Mouse (Mus musculus): ENCODE results near the gene Sufu. TPM values are rescaled to one million over a fixed set of nuclear protein-coding genes. Genes with fewer than 3 reads are reported as not detected.

Gene Sufu
- total RNA-seq, 2 experiments from 2014 or later = 17.0 to 19.1 TPM

DNA sequence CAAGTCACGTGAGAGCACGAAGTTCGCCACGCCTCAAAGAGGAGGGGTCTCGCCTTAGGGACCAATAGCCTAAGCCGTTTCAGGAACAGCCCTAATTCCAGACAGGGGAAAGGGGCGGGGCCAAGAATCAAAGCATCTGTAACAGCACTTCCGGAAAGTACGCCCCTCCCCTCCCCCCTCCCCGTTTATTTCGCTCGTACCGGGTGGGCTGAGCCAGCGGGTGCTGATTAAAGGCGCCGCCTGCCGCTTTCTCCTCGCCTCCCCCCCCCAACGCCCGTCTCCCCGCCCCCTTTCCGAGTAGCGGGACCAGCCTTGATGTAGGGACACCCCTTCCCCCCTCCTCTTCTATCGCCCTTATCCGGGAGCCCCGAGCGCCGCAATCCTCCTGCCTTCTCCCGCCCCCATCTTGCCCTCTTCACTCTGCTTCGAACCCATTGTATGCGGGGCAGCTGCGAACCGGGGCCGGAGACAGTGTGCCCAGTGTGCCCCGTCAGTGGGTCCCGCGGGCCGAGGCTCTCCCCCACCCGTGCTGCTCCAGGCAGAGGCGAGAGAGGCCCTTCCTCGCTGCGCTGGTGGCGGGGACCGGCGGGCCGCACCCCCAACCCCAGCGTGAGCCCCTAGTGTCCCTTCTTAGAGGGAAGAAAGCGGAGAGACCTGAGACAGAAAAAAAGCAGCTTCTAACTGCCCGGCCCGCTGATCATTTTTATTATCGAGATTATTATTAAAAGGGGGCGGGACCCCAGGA is 103.3 kb downstream of the Sufu start:
- peak; percentile 97 for DNase-seq

DNA sequence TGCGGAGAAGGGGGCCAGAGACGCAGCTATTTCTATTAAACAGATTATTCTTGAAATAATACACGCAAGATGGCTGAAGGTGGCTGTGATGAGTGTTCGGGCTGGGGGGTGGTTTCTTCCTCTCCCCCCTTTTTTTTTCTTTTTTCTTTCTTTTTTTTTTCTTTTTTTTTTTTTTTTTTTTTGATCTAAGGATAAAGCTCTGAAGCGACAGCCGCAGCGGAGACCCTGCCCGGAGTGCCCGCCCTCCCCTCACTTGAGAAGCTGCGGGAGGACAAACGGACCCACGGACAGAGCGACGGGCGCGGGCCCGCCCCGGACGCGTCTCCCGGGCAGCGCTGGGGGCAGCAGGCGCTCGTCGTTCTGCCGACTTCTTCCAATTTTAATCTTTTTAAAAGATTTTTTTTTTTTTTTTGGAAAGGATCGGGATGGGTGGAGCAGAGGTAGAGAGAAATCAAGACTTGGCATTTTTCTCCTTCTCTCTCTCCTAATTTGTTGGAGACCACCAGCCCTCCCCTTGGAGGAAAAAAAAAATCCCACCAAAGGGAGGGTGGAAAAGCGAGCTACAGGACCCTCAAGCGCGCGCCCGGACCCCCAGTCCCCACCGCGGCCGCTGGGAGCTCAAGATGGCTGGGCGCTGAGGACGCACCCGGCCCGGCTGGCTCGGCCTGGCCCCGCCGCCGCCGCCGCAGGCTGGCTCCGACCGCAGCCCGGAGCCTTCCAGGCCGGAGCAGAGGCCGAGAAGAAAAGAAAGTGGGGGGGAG is 104.1 kb downstream of the Sufu start:
- peak; percentile 70 for DNase-seq

DNA sequence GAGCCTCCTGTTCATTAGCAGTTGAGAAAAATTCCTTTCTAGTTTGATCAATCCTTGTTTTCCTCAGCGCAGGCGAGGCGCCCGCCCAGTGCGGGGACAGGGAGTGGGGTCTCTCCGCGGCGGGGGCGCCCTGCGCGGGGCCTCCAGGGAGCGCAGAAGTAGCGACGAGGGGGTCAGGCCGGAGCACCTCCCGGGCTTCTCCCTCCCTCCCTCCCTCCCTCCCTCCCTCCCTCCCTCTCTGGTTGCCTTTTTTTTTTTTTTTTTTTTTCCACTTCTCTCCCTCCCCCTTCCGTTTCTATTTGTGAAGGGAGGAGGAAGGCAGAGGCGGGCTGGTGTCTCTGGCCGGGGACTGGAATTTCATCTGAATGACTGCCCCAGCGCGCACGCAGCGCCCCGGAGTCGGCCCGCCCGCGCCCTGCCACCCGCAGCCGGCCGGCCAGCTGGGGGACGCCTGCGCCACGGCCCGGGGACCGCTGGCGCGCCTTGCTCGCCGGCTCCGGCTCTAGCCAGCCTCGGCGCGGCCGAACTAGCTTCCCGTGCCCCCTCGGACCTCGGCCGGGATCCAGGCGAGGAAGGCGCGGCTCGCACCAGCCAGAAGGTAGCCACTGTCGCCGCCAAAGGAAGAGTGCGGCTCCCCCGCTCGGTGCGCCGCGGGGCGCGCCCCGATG is 104.8 kb downstream of the Sufu start, which contains the start of gene Trim8:
TSS of gene Trim8 (plus strand) at position 302 of the 668 bp plus-strand sequence.
- peak; percentile 87 for DNase-seq

DNA sequence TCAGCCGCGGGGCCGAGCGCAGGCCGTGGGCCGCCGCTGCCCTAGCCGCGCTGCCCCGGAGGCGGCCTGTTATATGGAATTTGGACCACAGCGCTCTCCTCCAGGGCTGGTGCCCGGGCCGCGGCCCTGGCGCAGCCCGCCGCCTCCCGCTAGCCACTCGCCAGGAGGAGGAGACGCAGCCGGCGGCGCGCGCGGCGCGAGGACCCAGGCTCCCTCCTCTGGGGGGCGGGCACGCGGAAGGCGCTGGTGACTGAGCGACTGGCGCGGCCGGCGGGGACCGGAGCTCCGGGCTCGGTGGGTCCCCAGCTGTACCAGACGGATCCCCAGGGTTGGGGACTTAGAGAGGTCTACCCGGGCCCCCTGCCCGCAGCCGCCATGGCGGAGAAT is 105.4 kb downstream of the Sufu start:
- DNase-seq = peak; percentile 86

DNA sequence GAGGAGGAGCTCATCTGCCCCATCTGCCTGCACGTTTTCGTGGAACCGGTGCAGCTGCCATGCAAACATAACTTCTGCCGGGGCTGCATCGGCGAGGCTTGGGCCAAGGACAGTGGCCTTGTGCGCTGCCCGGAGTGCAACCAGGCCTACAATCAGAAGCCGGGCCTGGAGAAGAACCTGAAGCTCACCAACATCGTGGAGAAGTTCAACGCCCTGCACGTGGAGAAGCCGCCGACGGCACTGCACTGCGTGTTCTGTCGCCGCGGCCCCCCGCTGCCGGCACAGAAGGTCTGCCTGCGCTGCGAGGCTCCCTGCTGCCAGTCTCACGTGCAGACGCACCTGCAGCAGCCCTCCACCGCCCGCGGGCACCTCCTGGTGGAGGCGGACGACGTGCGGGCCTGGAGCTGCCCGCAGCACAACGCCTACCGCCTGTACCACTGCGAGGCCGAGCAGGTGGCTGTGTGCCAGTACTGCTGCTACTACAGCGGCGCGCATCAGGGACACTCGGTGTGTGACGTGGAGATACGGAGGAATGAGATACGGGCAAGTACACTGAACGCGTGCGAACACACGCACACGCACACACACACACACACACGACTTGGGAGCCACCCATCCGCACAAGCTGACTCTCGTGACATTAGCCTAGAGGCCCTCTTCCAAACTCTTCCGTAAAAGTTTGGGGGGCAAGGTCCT is 105.9 kb downstream of the Sufu start:
- DNase-seq = peak; percentile 86

DNA sequence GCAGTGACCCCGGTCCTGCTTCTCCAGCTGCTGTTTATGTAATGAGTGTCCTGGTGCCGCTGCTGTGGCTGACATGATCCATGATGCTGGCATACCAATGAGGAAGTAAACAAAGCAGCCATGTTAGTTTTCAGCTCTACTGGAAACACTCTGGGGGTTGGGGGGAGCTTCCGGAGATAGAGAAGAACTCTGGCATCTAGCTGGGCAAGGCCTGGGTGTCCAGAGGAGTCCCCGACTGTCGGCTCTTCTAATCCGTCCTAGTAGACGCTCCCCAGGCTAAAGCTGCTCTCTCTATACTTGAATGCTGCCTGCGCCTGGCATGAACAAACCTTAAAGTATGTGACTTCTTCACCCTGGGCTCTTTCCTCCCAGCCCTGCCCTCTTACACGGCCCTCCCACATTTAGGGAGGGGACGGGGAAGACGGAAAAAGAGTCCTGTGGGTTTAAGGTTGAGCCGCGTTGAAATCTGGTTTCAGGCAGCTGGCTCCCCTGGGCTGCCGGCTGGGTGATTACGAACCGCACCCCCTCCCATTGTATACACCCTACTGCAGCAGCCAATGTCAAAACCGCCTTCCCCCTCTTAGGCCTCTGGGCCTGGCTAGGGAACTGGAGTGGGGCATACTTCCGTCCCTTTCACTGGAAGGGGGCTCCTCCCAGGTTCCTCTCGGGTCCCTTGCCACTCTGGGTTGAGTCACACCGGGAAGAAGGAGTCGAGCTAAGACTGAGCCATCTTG is 106.8 kb downstream of the Sufu start:
- peak; percentile 82 for DNase-seq

DNA sequence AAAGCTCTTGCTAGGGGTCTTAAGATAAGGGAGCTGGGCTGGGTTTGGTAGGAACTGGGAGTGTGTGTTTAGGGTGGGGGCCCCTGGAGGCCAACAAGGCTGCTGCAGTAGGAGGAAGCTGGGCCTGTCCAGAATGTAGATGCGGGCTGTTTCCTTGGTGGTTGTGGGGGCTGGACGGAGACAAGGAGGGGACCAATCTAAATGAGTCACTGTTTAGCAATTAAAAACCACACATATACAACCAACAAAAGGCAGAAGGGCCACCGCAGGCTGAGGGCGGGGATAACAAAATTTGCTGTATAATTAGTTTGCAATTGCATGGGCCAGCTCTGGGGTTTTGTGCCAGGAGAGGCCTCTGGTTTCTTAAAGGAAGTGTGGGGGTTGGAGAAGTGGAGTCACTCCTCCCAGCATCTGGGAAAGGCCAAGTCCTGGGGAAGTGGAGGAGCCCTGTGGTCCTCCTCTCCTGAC is 107.4 kb downstream of the Sufu start:
- DNase-seq = peak; percentile 57

DNA sequence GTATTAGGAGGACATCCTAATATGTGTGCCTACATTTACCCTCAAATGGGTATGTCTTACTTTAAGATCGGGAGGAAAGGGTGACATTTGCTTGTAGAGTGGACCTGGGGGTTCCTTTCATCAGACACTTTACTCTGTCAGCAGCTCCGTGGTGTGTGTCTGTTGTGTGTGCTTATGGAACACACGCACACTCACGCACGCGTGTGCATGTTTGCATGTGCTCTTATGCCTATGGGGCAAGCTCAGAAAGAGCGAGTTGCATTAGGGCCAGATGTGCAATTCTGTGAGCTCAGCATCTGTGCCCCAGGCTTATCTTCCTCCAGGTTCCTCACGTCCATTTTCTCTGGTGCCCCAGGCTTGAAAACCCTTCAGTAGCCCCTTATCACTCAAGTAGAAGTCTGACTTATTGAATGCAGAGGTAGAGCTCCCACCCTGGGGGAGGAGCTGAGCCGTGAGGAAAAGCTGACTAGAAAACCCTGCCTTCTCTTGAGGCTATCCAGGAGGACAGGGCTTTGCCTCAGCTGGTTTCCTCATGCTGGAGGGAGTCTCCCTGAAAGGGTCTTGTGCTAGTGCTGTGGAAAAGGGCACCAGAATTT is 108.2 kb downstream of the Sufu start:
- no peak for DNase-seq

DNA sequence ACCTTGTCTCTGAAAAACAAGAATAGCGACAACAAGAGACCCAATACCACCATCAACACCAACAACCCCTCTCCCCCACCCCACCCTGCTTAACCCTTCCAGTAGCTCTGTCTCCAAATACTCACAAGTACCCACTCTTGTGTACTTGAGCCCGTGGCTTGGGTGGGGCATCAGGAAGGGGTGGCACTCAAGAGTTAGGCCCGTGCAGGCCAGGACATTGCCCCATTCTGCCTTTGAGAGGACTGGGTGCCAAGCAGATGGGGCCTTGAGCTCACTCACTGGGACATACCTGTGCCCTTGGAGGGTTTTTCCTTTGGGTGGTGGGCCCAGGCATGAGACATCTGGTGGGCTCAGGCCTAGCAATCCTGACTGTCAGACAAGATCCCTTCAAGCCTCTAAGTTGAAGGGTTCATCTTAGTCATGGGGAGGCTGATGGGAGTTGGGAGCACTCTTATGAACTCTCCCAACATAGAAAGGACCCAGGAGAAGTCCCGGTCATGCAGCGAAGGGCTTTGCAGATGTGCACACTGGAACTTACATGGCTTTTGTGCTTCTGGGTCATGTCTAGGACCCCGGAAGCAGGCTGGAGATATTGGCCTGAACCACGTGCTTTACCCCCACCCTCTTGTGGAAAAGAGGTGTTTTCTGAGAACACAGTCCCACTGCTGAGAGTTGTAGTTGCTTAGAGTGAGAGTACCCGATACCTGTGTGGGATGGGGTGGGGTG is 109.1 kb downstream of the Sufu start:
- no peak for DNase-seq

DNA sequence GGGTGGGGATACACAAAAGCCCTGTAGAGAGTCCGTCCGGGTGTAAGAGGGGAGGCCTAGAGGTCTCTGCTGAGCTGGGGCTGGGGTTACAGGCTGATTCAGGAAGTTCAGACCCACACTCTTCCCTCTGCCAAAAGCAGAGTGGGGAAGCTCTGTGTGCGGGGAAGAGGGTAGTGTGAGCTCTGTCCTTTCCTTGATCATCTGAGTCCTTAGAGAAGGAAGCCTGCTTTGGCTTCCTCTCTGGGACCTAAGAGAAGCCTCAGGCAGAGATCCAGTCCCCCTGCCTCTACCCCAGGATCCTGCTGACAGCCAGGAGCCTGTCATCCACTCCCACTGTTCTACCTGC is 109.6 kb downstream of the Sufu start:
- DNase-seq = no peak

DNA sequence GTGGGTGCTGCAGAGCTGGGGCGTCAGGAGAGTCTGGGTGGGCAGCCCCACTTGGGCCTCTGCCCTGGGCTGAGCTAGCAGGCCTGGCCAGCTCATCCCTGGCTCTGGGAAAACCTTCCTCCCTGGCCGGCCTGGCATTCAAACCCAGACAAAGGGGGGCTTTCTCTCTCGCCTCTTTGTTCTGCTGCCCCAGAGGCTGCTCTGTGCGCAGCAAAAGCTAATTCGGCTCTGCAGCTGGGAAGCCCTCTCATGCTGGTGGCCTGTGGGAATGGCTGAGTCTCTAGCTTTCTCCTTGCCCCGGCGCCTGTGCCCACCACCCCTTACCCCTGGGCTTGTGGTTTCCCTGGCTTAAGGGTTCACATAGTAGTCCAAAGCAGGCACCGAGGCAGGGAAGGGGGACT is 110.5 kb downstream of the Sufu start:
- DNase-seq = no peak

DNA sequence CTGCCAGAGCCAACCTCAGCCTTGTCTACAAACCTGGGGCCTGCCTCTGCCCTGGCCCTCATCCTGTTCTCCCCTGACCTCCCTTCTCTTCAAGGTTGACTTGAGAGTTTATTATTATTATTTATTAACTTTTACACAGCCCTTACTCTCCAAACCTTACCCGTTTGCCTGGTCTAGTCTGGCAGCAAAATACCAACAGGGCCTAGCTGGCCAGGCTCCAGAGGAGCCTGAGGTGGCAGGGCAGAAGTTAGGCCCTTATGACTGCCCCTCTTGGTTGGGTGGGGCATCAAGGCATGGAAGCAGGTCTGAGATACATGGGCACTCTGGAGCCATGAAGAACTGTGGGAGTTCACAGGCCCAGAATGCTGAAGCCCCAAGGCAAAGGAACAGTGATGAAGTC is 111.1 kb downstream of the Sufu start:
- DNase-seq = no peak

DNA sequence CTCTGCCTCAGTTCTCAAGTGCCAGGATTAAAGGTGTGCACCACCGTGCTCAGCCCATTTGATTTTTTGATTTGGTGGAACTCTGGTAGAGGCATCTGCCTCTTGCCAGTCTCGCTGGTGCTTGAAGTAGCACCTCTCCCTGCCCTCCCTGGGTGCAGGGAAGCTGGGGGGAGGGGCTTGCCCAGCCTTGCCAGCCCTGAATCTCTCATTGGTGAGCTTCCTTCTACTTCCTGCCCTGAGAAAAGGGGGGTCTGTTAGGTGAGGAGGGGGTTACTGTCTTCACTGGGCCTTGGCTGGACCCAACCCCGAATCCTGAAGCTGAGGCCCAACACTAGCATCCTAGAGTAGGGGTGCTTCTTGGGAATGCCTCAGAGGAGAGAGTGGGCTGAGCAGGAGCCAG is 112.0 kb downstream of the Sufu start:
- no peak for DNase-seq

DNA sequence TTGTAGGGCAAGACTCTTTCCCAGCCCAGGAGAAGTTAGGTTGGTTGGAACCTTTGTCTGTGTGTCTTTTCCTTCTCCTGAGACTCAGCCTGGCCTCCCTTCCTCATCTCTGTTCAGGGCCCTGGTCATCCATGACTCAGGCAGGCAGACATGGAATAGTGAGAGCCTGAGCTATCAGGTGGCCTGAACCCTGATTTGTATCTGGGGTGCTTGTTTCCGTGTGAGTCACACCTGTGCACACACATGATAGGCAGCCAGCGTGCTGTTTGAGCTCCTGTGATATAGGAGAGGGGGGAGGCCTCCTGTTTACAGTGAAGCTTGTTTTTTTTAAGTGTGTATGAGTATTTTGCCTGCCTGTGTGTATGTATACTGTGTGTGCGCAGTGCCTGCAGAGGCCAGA is 112.5 kb downstream of the Sufu start:
- no peak for DNase-seq

DNA sequence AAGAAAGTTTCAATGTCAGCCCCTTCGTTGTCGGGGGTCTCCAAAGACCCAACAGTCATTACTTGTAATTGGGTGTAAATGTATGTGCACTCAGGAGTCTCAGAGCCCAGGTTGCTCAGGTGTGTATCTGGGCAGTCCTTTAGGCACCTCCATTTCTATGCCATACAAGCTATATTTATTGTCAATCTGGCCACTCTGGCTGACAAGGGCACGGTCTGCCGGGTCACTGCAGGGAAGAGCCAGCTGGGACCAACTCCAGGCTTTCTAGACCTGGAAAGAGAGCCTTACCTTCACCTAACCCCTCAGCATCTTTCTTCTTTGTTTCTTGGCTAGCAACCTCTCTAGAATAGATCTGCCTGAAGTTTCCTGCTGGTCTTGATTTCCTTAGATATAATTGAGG is 113.0 kb downstream of the Sufu start:
- no peak for DNase-seq

DNA sequence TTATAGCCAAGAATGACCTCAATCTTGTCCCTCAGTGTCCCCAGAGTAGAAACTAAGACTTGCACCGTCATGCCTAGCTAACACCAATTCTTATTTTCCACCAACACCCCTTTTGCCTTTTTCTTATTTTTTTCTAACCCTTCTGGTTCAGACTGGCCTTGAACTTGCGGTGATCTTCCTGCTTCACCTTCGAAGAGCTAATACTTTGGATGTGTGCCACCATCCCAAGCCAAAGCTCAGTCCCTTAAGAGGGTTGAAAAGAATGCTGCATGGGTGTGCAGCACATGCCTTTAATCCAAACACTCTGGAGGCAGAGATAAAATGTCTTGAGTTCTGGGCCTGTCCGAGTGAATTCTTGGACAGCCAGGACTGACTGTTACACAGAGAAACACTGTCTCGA is 113.7 kb downstream of the Sufu start:
- no peak for DNase-seq

DNA sequence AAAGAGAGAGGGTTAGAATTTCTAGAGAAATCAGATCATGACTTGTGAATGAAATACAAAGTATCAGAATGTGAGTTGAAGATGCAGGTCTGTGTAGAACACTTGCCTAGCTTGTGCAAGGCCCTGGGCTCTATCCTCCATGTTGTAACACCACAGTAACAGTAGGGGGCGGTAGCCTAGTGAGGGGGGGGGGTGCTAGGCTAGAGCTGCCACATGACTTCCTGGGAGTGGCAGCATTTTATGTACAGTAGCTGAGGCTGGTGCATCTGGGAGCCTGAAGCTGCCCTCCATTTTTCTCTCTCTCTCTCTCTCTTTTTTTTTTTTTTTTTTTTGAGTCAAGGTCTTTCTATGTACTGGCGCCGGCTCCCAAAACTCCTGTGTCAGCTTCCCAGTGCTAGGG is 114.1 kb downstream of the Sufu start:
- DNase-seq = no peak

DNA sequence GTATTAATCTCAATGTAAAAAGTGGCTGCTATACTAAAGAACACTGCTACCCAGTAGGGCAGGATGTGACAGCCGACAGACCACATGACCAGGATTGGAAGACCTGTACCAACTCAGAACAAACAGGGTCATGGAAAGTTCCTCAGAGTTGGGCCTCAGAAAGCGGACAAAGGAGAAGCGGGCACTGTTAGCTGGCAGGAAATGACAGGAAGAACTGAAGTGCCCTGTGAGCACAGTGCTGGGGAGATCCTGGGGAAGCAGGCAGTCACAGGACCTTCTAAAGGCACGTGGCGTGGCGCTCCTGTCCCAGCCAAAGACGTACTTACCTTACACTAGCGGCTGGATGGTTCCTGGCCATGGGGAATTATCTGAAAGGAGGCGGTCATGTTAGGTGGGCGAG is 114.6 kb downstream of the Sufu start:
- DNase-seq = no peak

DNA sequence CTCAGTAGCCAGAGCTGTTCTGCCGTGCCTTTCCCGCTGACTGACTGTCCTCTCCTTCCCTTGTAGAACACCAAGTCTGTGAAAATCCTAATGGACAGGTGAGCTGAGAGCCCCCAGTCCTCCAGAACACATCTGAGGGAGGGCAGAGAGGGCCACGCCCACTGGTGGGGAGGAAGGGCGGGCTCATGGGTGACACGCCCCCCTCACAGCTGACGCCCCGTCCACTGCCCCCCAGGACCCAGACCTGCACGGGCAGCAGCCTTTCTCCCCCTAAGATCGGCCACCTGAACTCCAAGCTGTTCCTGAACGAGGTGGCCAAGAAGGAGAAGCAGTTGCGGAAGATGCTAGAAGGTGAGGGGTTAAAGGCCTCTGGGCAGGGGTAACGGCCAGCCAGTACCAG is 117.7 kb downstream of the Sufu start:
- no peak for DNase-seq

DNA sequence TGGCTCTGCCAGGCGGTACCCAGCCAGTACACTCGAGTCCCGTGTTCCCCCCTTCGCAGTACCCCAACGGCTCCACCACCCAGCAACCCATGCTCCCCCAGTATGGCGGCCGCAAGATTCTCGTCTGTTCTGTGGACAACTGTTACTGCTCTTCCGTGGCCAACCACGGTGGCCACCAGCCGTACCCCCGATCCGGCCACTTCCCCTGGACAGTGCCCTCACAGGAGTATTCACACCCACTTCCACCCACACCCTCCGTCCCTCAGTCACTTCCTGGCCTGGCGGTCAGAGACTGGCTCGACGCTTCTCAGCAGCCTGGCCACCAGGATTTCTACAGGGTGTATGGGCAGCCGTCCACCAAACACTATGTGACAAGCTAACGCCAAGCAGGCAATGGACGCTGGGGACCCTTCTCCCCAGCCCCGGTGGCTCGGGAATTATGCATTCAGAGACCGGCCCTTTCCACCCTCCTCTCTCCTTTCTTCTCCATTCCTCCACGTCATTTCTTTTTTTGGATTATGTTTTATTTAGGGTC is 118.7 kb downstream of the Sufu start:
- no peak for DNase-seq

Data from heart, postnatal 4 days (tissue).